Mouse (Mus musculus) cerebellum, adult 9-10 months (tissue): ENCODE measurements around the gene Mycbpap.

ENCODE experiments used
- DNase-seq: peaks from one replicate; pipeline ENCODE4 v3.0.0; 2022

The Mycbpap gene

GRCm38 (mm10) chr11:94477651-94478050 is 43.9 kb downstream of the Mycbpap start:
- DNase-seq, result peak; percentile 89

GRCm38 (mm10) chr11:94475722-94476121 is 45.8 kb downstream of the Mycbpap start:
- DNase-seq, result peak; percentile 50

GRCm38 (mm10) chr11:94474544-94474910 is 47.0 kb downstream of the Mycbpap start:
- no peak for DNase-seq

GRCm38 (mm10) chr11:94473707-94474543 is 47.6 kb downstream of the Mycbpap start, which contains the start of gene Cacna1g:
TSS of gene Cacna1g (minus strand) at chr11:94474198.
- DNase-seq, result peak; percentile 84

- DNase-seq, result peak; percentile 53
Measured at GRCm38 (mm10) chr11:94472916-94473706, 48.4 kb downstream of the Mycbpap start.

- DNase-seq, result no peak
Measured at GRCm38 (mm10) chr11:94472585-94472915, 49.0 kb downstream of the Mycbpap start.

GRCm38 (mm10) chr11:94471740-94472584 is 49.6 kb downstream of the Mycbpap start:
- DNase-seq, result peak; percentile 43

- peak; percentile 21 for DNase-seq
Measured at GRCm38 (mm10) chr11:94470391-94470790, 51.2 kb downstream of the Mycbpap start.

GRCm38 (mm10) chr11:94469136-94470064 is 52.1 kb downstream of the Mycbpap start:
- DNase-seq, result peak; percentile 49

GRCm38 (mm10) chr11:94468582-94469064 is 52.9 kb downstream of the Mycbpap start:
- peak; percentile 72 for DNase-seq

GRCm38 (mm10) chr11:94466333-94466855 is 55.1 kb downstream of the Mycbpap start:
- DNase-seq, result no peak

- no peak for DNase-seq
Measured at GRCm38 (mm10) chr11:94464170-94464569, 57.4 kb downstream of the Mycbpap start.

- no peak for DNase-seq
Measured at GRCm38 (mm10) chr11:94461856-94462255, 59.7 kb downstream of the Mycbpap start.

- no peak for DNase-seq
Measured at GRCm38 (mm10) chr11:94457001-94457400, 64.5 kb downstream of the Mycbpap start.

- DNase-seq, result no peak
Measured at GRCm38 (mm10) chr11:94456347-94456746, 65.2 kb downstream of the Mycbpap start.

- DNase-seq, result no peak
Measured at GRCm38 (mm10) chr11:94455161-94455820, 66.3 kb downstream of the Mycbpap start.

- no peak for DNase-seq
Measured at GRCm38 (mm10) chr11:94454756-94455155, 66.8 kb downstream of the Mycbpap start.
